Mouse (Mus musculus): Measurements from ENCODE around the gene Mindy2. TPM values are rescaled to one million over a fixed set of nuclear protein-coding genes. Genes with fewer than 3 reads are reported as not detected.
A peak's percentile ranks its signal among the peaks of the same experiment; 100 is the strongest.

Mindy2 gene
- polyA plus RNA-seq (2015; fragmentation: Nextera tagmentation; extraction: Ambion mirVana): 15.9 and 19.0 TPM in 2 replicates

DNA sequence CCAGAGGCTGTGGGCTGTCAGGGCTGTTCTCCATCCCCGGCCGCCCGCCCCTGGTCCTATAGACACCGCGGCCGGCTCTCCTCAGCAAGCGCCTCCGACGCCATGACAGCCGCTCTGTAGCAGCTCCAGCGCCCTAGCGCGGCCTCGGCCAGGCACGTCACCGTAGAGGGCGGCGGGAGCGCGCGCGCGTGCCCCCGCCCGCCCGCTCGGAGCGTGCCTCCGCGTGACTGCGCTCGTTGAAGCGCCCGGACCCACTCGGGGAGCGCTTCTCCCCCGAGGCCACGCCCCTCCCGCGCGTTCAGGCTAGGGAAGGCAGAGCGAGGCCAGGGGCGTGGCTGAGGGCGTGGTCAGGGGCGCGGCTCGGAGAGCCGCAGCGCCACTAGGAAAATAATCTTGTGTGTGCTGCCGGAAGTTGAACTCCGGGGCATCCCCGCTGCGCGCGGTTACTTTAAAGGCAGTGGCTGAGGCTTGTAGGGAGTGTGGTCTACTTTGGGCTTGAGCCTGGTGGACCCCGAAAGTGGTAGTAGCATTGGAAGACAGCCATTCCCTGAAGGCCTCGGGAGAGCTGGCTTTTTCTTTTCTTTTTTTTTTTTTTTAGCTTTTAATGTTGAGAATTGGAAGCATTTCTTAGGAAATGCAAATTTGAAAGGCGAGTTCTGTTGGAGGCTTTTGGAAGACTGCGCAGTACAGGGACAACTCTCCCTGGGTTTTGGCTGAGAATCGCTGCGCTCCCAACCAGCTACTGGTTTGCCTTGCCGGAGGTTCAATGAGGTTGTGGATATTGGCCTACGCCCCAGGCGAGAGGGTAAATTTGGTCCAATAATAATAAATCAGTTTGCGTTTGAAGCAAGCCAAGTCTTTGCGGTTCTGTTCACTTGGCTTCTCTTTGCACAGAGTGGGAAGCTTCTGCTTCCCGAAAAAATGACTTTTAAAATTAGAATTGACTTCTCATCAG lies at the start of gene Mindy2:
TSS of gene Mindy2 (minus strand) at position 162 of the 955 bp plus-strand sequence.
- peak; percentile 97 for ATAC-seq
- Histone ChIP-seq H3K4me1 (replicated peaks) (peaks cover 39% of the 10 kb centered on the region), H3K4me3 (replicated peaks) (peak within 1 kb of the TSS; percentile 96), H3K9ac (replicated peaks) (peak within 1 kb of the TSS; percentile 96), H3K27me3 (no peaks in the 10 kb centered on the region), H3K36me3 (no peaks in the 10 kb centered on the region), H3K9me3 (no peaks in the 10 kb centered on the region), H3K27ac (peak within 1 kb of the TSS; percentile 96), H3K4me2 (replicated peaks) (peak within 1 kb of the TSS; percentile 71)
- 2% methylated on average over 67 of the region's 67 CpGs for whole genome bisulfite sequencing

DNA sequence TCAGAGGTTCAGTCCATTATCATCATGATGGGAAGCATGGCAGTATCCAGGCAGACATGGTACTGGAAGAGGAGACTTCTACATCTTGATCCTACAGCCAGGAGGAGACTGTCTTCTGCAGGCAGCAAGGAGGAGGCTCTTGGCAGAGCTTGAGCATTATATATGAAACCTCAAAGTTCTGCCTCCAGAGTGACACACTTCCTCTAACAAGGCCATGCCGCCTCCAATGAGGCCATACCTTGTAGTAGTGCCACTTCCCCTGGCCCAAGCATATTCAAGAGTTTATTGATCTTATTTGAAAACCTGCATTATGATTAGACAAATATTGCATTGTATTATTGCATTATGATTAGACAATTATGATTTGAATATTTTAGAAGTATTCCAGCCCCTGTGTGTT lies 49.5 kb upstream of the Mindy2 start:
- H3K36me3 ChIP-seq: peaks cover 6% of the 10 kb centered on the region
- WGBS: 94% methylated on average over 1 of the region's 1 CpGs
- H3K4me3 ChIP-seq (replicated peaks): no peak overlapping the region
- no peaks in the 10 kb centered on the region for H3K9me3 ChIP-seq
- H3K4me1 ChIP-seq (replicated peaks): no peaks in the 10 kb centered on the region
- H3K9ac ChIP-seq (replicated peaks): no peak overlapping the region
- no peaks in the 10 kb centered on the region for H3K27me3 ChIP-seq
- no peak overlapping the region for H3K4me2 ChIP-seq (replicated peaks)
- H3K27ac ChIP-seq: no peak overlapping the region
- no peak for ATAC-seq

DNA sequence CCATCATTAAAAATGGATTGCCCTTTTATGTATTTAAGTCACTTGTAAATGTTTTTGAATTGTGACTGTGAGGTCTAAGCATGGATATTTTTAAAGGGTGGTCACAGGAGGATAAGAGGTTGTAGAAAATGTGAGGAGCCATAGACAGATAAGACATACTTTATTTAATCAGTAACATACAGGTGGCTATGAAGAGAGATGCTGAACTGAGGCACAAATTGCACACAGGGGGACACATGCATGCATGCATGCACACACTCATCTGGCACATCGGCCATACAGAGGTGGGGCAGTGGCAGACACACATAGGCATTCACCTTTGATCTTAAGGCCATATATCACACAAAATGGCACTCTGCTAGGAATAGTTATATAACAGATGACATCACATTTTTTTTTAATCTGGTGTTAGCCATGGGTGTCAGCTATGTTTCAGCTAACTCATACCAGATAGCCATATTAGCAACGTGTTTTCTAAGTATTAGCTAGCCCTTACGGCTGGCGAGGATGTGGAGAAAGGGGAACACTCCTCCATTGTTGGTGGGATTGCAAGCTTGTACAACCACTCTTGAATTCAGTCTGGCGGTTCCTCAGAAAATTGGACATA lies 46.7 kb upstream of the Mindy2 start:
- Histone ChIP-seq H3K9me3 (no peaks in the 10 kb centered on the region), H3K27me3 (no peaks in the 10 kb centered on the region), H3K4me1 (replicated peaks) (peaks cover 3% of the 10 kb centered on the region; the same call in 1 of the 2 replicates), H3K27ac (no peak overlapping the region), H3K4me2 (replicated peaks) (no peak overlapping the region), H3K9ac (replicated peaks) (no peak overlapping the region), H3K4me3 (replicated peaks) (no peak overlapping the region), H3K36me3 (peaks cover 6% of the 10 kb centered on the region)
- WGBS: 94% methylated on average over 5 of the region's 5 CpGs
- no peak for ATAC-seq

DNA sequence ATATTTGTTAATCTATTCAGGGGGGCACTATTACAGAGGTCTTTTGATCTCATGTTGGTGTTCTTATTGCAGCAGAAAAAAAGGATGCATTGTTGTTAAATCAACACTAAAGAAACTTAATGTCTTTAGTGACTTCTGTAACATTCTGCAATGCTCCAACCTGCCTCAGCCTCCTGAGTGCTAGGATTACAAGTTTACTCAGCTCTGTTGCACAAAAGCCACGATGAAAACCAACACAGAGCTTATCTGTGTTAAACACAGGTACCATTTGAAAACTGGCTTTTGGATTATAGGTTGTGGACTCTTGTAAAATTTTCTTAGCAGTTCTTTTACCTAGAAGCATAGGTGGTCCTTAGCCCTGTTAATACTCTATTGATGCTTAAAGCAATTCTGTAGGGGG lies 41.1 kb upstream of the Mindy2 start:
- Histone ChIP-seq H3K27me3 (no peaks in the 10 kb centered on the region), H3K9me3 (no peaks in the 10 kb centered on the region), H3K4me3 (replicated peaks) (no peak overlapping the region), H3K4me2 (replicated peaks) (no peak overlapping the region), H3K36me3 (no peaks in the 10 kb centered on the region), H3K4me1 (replicated peaks) (peaks cover 3% of the 10 kb centered on the region; the same call in 1 of the 2 replicates), H3K9ac (replicated peaks) (no peak overlapping the region), H3K27ac (no peak overlapping the region)
- WGBS: 88% methylated on average over 1 of the region's 1 CpGs
- ATAC-seq: no peak

DNA sequence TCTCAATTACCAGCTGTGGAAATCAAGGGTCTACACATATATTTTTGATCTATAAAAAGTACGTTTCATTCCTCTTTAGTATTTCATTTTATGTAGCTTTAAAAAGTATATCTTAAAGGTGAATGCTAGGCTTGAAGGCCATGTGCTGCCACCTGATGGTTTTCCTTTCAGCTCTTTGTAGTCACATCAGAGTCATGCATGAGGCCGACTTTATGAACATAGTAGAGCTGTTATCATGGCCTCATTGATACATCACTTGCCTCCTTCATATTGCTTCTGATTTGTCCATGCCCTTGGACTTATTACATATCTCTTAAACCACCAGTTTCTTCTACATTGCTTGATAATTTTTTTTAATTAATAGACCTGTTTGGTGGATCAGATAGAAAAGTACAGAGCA lies 38.7 kb upstream of the Mindy2 start:
- H3K27me3 ChIP-seq: no peaks in the 10 kb centered on the region
- H3K4me3 ChIP-seq (replicated peaks): no peak overlapping the region
- no peak overlapping the region for H3K27ac ChIP-seq
- WGBS: 96% methylated on average over 2 of the region's 2 CpGs
- H3K4me1 ChIP-seq (replicated peaks): peaks cover 5% of the 10 kb centered on the region; the same call in 1 of the 2 replicates
- no peak overlapping the region for H3K4me2 ChIP-seq (replicated peaks)
- no peaks in the 10 kb centered on the region for H3K9me3 ChIP-seq
- ATAC-seq: no peak
- H3K9ac ChIP-seq (replicated peaks): no peak overlapping the region
- no peaks in the 10 kb centered on the region for H3K36me3 ChIP-seq

DNA sequence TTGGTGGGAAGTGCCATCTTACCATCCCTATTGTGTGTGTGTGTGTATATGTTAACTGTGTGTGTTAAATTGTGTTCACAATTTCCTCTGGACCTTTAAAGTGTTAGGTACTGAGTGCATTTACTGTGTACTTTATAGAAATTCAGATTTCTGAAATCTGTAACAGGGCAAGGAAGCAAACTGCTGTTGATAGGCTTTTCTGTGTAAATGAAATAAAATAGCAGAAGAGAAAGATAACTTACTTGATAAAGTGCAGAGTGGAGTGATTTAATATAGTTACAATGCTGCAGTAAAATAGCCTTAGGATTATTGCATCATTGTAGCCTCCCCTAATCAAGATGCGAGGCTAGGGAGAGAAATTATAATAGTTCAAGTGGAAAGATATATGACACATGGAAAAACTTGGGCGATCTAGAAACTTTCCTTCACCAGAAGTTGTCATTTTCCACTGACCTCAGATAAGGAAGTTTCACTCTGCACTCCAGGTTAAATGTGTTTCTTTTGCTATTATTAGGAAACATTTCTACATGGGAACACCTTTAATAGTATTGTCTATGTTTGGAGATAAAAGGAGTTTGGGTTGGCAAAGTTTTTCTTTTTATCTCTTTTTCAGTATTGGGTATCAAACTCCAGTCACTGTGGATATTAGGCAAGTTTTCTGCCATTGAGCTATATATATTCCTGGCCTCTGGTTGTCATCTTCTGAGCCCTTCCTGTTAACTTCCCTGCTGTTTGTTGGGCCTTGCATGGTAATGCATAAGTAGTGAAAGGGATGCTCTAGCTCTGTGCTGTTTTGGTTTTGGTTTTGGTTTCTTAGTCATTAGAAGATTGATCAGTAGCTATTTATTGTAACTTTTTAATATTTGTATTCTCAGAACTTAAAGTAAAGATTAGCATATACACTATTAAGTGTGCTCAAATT lies 35.1 kb upstream of the Mindy2 start:
- Histone ChIP-seq H3K4me2 (replicated peaks) (no peak overlapping the region), H3K27me3 (no peaks in the 10 kb centered on the region), H3K36me3 (no peaks in the 10 kb centered on the region), H3K27ac (no peak overlapping the region), H3K4me3 (replicated peaks) (no peak overlapping the region), H3K9ac (replicated peaks) (no peak overlapping the region), H3K9me3 (no peaks in the 10 kb centered on the region), H3K4me1 (replicated peaks) (peaks cover 7% of the 10 kb centered on the region; the same call in 1 of the 2 replicates)
- ATAC-seq: no peak
- 81% methylated on average over 2 of the region's 2 CpGs for WGBS

DNA sequence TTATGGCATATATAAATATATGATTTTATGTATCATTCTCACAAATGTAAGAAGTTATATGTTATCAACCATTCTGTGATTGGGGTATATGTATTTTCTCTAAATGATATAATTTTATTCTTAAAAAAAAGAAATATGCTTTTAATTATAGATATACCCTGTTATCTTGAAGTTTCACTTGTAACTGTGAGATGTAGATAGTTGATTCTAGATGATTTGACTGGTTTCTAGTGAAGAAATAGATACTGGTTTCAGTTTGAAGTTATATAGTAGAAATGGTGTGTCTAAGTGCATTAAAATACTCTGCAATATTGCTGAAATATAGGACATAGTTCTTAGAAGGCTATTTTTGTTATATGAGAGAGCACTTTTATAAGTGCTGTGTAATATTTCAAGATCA lies 33.6 kb upstream of the Mindy2 start:
- H3K27me3 ChIP-seq: no peaks in the 10 kb centered on the region
- no peak overlapping the region for H3K9ac ChIP-seq (replicated peaks)
- H3K4me3 ChIP-seq (replicated peaks): no peak overlapping the region
- no peak overlapping the region for H3K4me2 ChIP-seq (replicated peaks)
- no peak for ATAC-seq
- no peaks in the 10 kb centered on the region for H3K36me3 ChIP-seq
- H3K9me3 ChIP-seq: no peaks in the 10 kb centered on the region
- no peak overlapping the region for H3K27ac ChIP-seq
- H3K4me1 ChIP-seq (replicated peaks): peaks cover 7% of the 10 kb centered on the region; the same call in 1 of the 2 replicates

DNA sequence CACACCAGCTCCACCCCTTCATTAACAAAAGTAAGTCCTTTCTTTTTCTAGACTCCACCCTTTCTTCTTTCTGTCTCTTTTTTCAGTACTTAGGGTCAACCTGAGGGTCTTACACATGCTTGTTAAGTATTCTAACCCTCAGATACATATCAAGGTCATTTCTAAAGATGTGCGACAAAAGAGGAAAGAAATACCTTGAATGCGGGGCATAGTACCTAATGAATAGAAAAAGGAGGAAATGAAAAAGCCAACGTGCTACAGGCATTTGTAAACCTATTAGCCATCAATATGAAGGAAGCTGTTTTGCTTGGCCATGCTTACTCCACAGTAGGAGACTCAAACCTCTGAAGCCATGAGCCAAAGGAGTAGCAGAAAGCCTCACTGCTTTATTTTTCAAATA lies 33.0 kb upstream of the Mindy2 start:
- H3K9ac ChIP-seq (replicated peaks): no peak overlapping the region
- H3K4me3 ChIP-seq (replicated peaks): no peak overlapping the region
- peaks cover 7% of the 10 kb centered on the region; the same call in 1 of the 2 replicates for H3K4me1 ChIP-seq (replicated peaks)
- H3K4me2 ChIP-seq (replicated peaks): no peak overlapping the region
- WGBS: 74% methylated on average over 3 of the region's 3 CpGs
- no peak overlapping the region for H3K27ac ChIP-seq
- no peaks in the 10 kb centered on the region for H3K9me3 ChIP-seq
- no peaks in the 10 kb centered on the region for H3K36me3 ChIP-seq
- no peak for ATAC-seq
- no peaks in the 10 kb centered on the region for H3K27me3 ChIP-seq

DNA sequence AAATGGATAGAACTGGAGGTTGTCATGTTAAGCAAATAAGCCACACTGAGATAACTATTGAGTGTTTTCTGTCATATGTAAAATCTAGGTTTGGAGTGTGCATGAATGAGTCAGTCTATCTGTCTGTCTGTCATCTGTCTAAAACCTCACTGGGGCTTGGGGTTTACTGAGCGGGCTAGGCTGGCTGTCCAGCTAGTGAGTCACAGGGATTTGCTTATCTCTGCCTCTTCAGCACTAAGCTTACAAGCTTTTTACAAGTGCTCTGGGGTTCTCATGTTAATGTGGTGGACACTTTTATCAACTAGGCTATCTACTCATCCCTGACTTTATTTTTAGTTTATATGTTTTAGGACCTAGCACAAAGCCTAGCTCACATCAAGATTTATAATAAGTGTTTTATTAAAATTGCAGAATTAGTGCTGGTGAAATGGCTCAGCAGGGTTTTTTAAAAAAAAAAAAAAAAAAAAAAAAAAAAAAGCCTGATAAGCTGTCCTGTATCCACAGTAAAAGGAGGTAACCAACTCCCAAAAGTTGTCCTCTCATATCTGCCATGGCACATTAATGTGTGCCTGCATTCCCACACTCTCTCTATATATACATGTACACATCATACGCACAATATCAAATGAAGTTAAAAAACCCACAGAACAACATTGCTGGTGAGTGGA lies 31.5 kb upstream of the Mindy2 start:
- Histone ChIP-seq H3K4me1 (replicated peaks) (peaks cover 7% of the 10 kb centered on the region; the same call in 1 of the 2 replicates), H3K9me3 (no peaks in the 10 kb centered on the region), H3K4me3 (replicated peaks) (no peak overlapping the region), H3K36me3 (no peaks in the 10 kb centered on the region), H3K4me2 (replicated peaks) (no peak overlapping the region), H3K9ac (replicated peaks) (no peak overlapping the region), H3K27ac (no peak overlapping the region), H3K27me3 (no peaks in the 10 kb centered on the region)
- no peak for ATAC-seq
- WGBS: 88% methylated on average over 2 of the region's 2 CpGs

DNA sequence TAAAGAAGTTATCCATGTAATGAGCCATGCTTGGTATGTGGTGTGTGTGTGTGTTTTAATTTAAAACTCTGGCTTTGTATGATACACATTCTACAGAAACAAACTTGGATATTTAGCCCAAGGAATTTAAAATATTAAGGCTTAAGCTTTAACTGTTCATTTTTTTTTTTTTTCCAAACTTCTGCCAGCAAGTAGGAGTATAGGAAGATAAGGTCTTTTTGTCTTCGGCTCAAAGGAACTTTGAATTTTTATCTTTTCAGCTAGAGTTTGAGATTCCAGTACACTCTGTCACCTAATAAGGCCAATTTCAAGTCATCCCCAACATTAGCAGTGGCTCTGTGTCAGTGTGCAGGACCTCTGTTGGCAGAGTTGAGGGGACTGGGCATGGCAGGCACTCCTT lies 25.2 kb upstream of the Mindy2 start:
- no peaks in the 10 kb centered on the region for H3K9me3 ChIP-seq
- H3K36me3 ChIP-seq: no peaks in the 10 kb centered on the region
- 90% methylated on average over 1 of the region's 1 CpGs for WGBS
- H3K4me1 ChIP-seq (replicated peaks): peaks cover 24% of the 10 kb centered on the region
- no peak overlapping the region for H3K27ac ChIP-seq
- no peak for ATAC-seq
- no peak overlapping the region for H3K4me3 ChIP-seq (replicated peaks)
- H3K4me2 ChIP-seq (replicated peaks): no peak overlapping the region
- H3K9ac ChIP-seq (replicated peaks): no peak overlapping the region
- H3K27me3 ChIP-seq: no peaks in the 10 kb centered on the region

All from midbrain, embryonic 13.5 days (tissue).